Mouse (Mus musculus): ENCODE data around the gene Atp5g2. TPM values are rescaled to one million over a fixed set of nuclear protein-coding genes. Genes with fewer than 3 reads are reported as not detected.

Gene Atp5g2
- total RNA-seq, 1 experiment from 2014 or later, result 47.3 TPM

Small RNA genes within 50 kb of the gene (microRNA-seq; reads per million reads assigned to microRNA genes)
- gene Mir688, result 0 reads per million in 2 experiments

Other genes starting within 250 kb of the Atp5g2 start
- 1.5 and 1.6 TPM in 2 replicates for gene Amhr2, start 227.0 kb downstream of the Atp5g2 start, total RNA-seq (2021)
- gene Prr13, start 213.3 kb downstream of the Atp5g2 start, total RNA-seq (2021), result 75.6 and 89.5 TPM in 2 replicates
- gene Pcbp2, start 201.8 kb downstream of the Atp5g2 start, total RNA-seq (2021), result 726 and 812 TPM in 2 replicates
- not detected in 2 replicates for gene Gm10337, start 168.6 kb downstream of the Atp5g2 start, total RNA-seq (2021)
- 8.2 and 9.4 TPM in 2 replicates for gene Map3k12, start 155.3 kb downstream of the Atp5g2 start, total RNA-seq (2021)
- 34.2 and 35.0 TPM in 2 replicates for gene Tarbp2, start 154.2 kb downstream of the Atp5g2 start, total RNA-seq (2021)
- 4.1 and 4.8 TPM in 2 replicates for gene Npff, start 147.4 kb downstream of the Atp5g2 start, total RNA-seq (2021)
- 2.8 TPM in 1 of 2 replicates, not detected in the other for gene Gm28047, start 47.3 kb downstream of the Atp5g2 start, total RNA-seq (2021)
- 76.1 and 86.7 TPM in 2 replicates for gene Atf7, start 46.9 kb downstream of the Atp5g2 start, total RNA-seq (2021)
- gene Calcoco1, start 49.8 kb upstream of the Atp5g2 start, total RNA-seq (2021), result 85.8 and 96.7 TPM in 2 replicates
- not detected in 2 replicates for gene Hoxc13, start 248.8 kb upstream of the Atp5g2 start, total RNA-seq (2021)

All from adrenal gland, postnatal 14 days (tissue).